Mouse (Mus musculus) heart, embryonic 12.5 days (tissue): ENCODE measurements around the gene Klk1b1. TPM values are rescaled to one million over a fixed set of nuclear protein-coding genes. Genes with fewer than 3 reads are reported as not detected.
"Not testable (repeated sequence)": the region's sequence is repeated elsewhere in the genome, so short reads cannot be mapped to it uniquely, and the experiment has no call there.

ENCODE experiments used
- ATAC-seq: fragments of 200-750 bp; cut with Nextera tagmentation; 2 replicates; pipeline ENCODE4 v1.8.0; 2017; ENCODE audit warnings: moderate TSS enrichment, moderate library complexity; ENCODE audit not compliant: insufficient number of reproducible peaks, low FRiP score
- H3K27ac ChIP-seq: fragments of 300-500 bp; sonication (generic); 2 replicates; pipeline ENCODE4 v1.5.1; 2016; ENCODE audit warnings: mild to moderate bottlenecking, moderate library complexity; ENCODE audit not compliant: poor library complexity, severe bottlenecking
- H3K27me3 ChIP-seq: fragments of 300-500 bp; sonication (generic); replicated peaks from 2 replicates; pipeline ENCODE4 v1.6.1; 2016; ENCODE audit warnings: mild to moderate bottlenecking, moderate library complexity
- H3K36me3 ChIP-seq: fragments of 300-500 bp; sonication (generic); 2 replicates; pipeline ENCODE4 v1.6.1; 2016; ENCODE audit warnings: mild to moderate bottlenecking, moderate library complexity
- H3K4me1 ChIP-seq: fragments of 300-500 bp; sonication (generic); replicated peaks from 2 replicates; pipeline ENCODE4 v1.6.1; 2016; ENCODE audit warnings: mild to moderate bottlenecking
- H3K4me2 ChIP-seq: fragments of 300-500 bp; sonication (generic); 2 replicates; pipeline ENCODE4 v1.6.1; 2016; ENCODE audit warnings: mild to moderate bottlenecking, moderate library complexity
- H3K4me3 ChIP-seq: fragments of 300-500 bp; sonication (generic); 2 replicates; pipeline ENCODE4 v1.5.1; 2016; ENCODE audit warnings: mild to moderate bottlenecking
- H3K9ac ChIP-seq: fragments of 300-500 bp; sonication (generic); 2 replicates; pipeline ENCODE4 v1.6.1; 2016; ENCODE audit warnings: mild to moderate bottlenecking, moderate library complexity
- H3K9me3 ChIP-seq: fragments of 300-500 bp; sonication (generic); replicated peaks from 2 replicates; pipeline ENCODE4 v1.6.1; 2016; ENCODE audit warnings: mild to moderate bottlenecking, moderate library complexity
- WGBS: fragments of 180-500 bp; shearing (Covaris S2); methylation state at CpG from one replicate; pipeline ENCODE4 v1.1.7; 2016; 5-methylcytosine and 5-hydroxymethylcytosine counted together
- polyA plus RNA-seq: library from polyadenylated mRNA; unstranded; fragments of >200 nt; fragmentation: Nextera tagmentation; extraction: Ambion mirVana; gene quantifications from 2 replicates; pipeline ENCODE4 v1.2.1, GENCODE M21; 2016

Gene Klk1b1
- polyA plus RNA-seq, 1 experiment from 2014 or later = not detected

- no peak overlapping the region for H3K27ac ChIP-seq
- H3K4me1 ChIP-seq = no peaks in the 10 kb centered on the region
- H3K9ac ChIP-seq = no peak overlapping the region
- no peaks in the 10 kb centered on the region for H3K36me3 ChIP-seq
- no peak overlapping the region for H3K4me3 ChIP-seq
- H3K4me2 ChIP-seq = no peak overlapping the region
- no peaks in the 10 kb centered on the region; the same call in 1 of the 2 replicates for H3K9me3 ChIP-seq
- 60% methylated on average over 3 of the region's 3 CpGs for WGBS
- no peaks in the 10 kb centered on the region for H3K27me3 ChIP-seq
- ATAC-seq = no peak
These were observed 31.8 kb upstream of the Klk1b1 start for GRCm38 (mm10) chr7:43934747-43935146.

GRCm38 (mm10) chr7:43936551-43936950, 30.0 kb upstream of the Klk1b1 start:
- Histone ChIP-seq H3K4me3 (no peak overlapping the region), H3K9ac (no peak overlapping the region), H3K4me1 (no peaks in the 10 kb centered on the region), H3K36me3 (no peaks in the 10 kb centered on the region), H3K4me2 (no peak overlapping the region), H3K27me3 (no peaks in the 10 kb centered on the region), H3K9me3 (no peaks in the 10 kb centered on the region; the same call in 1 of the 2 replicates), H3K27ac (no peak overlapping the region)
- no peak for ATAC-seq
- WGBS = 78% methylated on average over 14 of the region's 14 CpGs

GRCm38 (mm10) chr7:43942293-43942692, 24.3 kb upstream of the Klk1b1 start:
- not testable (repeated sequence) for H3K9ac ChIP-seq, H3K4me1 ChIP-seq, H3K9me3 ChIP-seq, H3K4me3 ChIP-seq, H3K4me2 ChIP-seq, H3K36me3 ChIP-seq, H3K27me3 ChIP-seq, ATAC-seq, H3K27ac ChIP-seq
- 55% methylated on average over 3 of the region's 3 CpGs for WGBS

- Histone ChIP-seq H3K27ac (no peak overlapping the region), H3K9ac (no peak overlapping the region), H3K4me2 (no peak overlapping the region), H3K4me3 (no peak overlapping the region), H3K4me1 (no peaks in the 10 kb centered on the region), H3K9me3 (no peaks in the 10 kb centered on the region), H3K27me3 (no peaks in the 10 kb centered on the region), H3K36me3 (no peaks in the 10 kb centered on the region)
- WGBS = 73% methylated on average over 3 of the region's 3 CpGs
- ATAC-seq = no peak
These were observed 21.8 kb upstream of the Klk1b1 start for GRCm38 (mm10) chr7:43944727-43945264.

- ATAC-seq = no peak
- no peaks in the 10 kb centered on the region for H3K36me3 ChIP-seq
- H3K9ac ChIP-seq = no peak within 1 kb of the TSS
- H3K27me3 ChIP-seq = no peaks in the 10 kb centered on the region
- WGBS = 64% methylated on average over 2 of the region's 2 CpGs
- no peak within 1 kb of the TSS for H3K4me3 ChIP-seq
- H3K27ac ChIP-seq = no peak within 1 kb of the TSS
- H3K9me3 ChIP-seq = no peaks in the 10 kb centered on the region
- H3K4me2 ChIP-seq = no peak within 1 kb of the TSS
- H3K4me1 ChIP-seq = no peaks in the 10 kb centered on the region
These were observed 16.2 kb upstream of the Klk1b1 start, which contains the start of gene Klk1b8 for GRCm38 (mm10) chr7:43950364-43950763. Gene Klk1b8, plus strand, starts transcription at chr7:43950664.

- Histone ChIP-seq H3K4me2 (no peak overlapping the region), H3K27ac (no peak overlapping the region), H3K36me3 (no peaks in the 10 kb centered on the region), H3K27me3 (no peaks in the 10 kb centered on the region), H3K9me3 (no peaks in the 10 kb centered on the region), H3K4me1 (no peaks in the 10 kb centered on the region), H3K9ac (no peak overlapping the region), H3K4me3 (no peak overlapping the region)
- WGBS = 54% methylated on average over 4 of the region's 4 CpGs
- ATAC-seq = no peak
These were observed 13.8 kb upstream of the Klk1b1 start for GRCm38 (mm10) chr7:43952703-43953102.

- no peaks in the 10 kb centered on the region for H3K4me1 ChIP-seq
- ATAC-seq = no peak
- no peak overlapping the region for H3K27ac ChIP-seq
- WGBS = 72% methylated on average over 3 of the region's 3 CpGs
- no peak overlapping the region for H3K4me3 ChIP-seq
- H3K9me3 ChIP-seq = no peaks in the 10 kb centered on the region
- no peak overlapping the region for H3K9ac ChIP-seq
- no peak overlapping the region for H3K4me2 ChIP-seq
- H3K27me3 ChIP-seq = no peaks in the 10 kb centered on the region
- H3K36me3 ChIP-seq = no peaks in the 10 kb centered on the region
These were observed 507 bp downstream of the Klk1b1 start for GRCm38 (mm10) chr7:43967058-43967457.

GRCm38 (mm10) chr7:43967612-43968011, 1.1 kb downstream of the Klk1b1 start:
- WGBS = 77% methylated on average over 2 of the region's 2 CpGs
- ATAC-seq = no peak
- H3K4me3 ChIP-seq = no peak overlapping the region

GRCm38 (mm10) chr7:43975761-43976160, 9.2 kb downstream of the Klk1b1 start, which contains the start of gene Klk1b9:
Gene Klk1b9, plus strand, starts transcription at chr7:43976061.
- ATAC-seq, H3K9ac ChIP-seq, H3K4me3 ChIP-seq, H3K27me3 ChIP-seq, H3K36me3 ChIP-seq, H3K27ac ChIP-seq, H3K4me2 ChIP-seq, H3K9me3 ChIP-seq, H3K4me1 ChIP-seq: not testable (repeated sequence)
- WGBS = 95% methylated on average over 1 of the region's 1 CpGs

More at GRCm38 (mm10) chr7:43967612-43968011, 1.1 kb downstream of the Klk1b1 start:
- H3K36me3 ChIP-seq = no peaks in the 10 kb centered on the region
- no peak overlapping the region for H3K9ac ChIP-seq
- no peaks in the 10 kb centered on the region for H3K9me3 ChIP-seq
- H3K4me2 ChIP-seq = no peak overlapping the region
- no peaks in the 10 kb centered on the region for H3K27me3 ChIP-seq
- H3K4me1 ChIP-seq = no peaks in the 10 kb centered on the region
- H3K27ac ChIP-seq = no peak overlapping the region

GRCm38 (mm10) chr7:43985657-43986056, 19.1 kb downstream of the Klk1b1 start:
- H3K4me1 ChIP-seq = no peaks in the 10 kb centered on the region
- H3K9me3 ChIP-seq = no peaks in the 10 kb centered on the region
- H3K27ac ChIP-seq = no peak overlapping the region
- no peak for ATAC-seq
- H3K4me3 ChIP-seq = no peak overlapping the region
- H3K4me2 ChIP-seq = no peak overlapping the region
- H3K27me3 ChIP-seq = no peaks in the 10 kb centered on the region; the same call in 1 of the 2 replicates
- no peaks in the 10 kb centered on the region for H3K36me3 ChIP-seq
- H3K9ac ChIP-seq = no peak overlapping the region

GRCm38 (mm10) chr7:43994821-43995220, 28.3 kb downstream of the Klk1b1 start:
- ATAC-seq, H3K36me3 ChIP-seq, H3K4me1 ChIP-seq, H3K27me3 ChIP-seq, H3K27ac ChIP-seq, H3K9me3 ChIP-seq, H3K4me3 ChIP-seq, H3K9ac ChIP-seq, H3K4me2 ChIP-seq: not testable (repeated sequence)
- 79% methylated on average over 1 of the region's 1 CpGs for WGBS

- H3K4me3 ChIP-seq, H3K27me3 ChIP-seq, H3K36me3 ChIP-seq, H3K9ac ChIP-seq, H3K4me1 ChIP-seq, H3K9me3 ChIP-seq, ATAC-seq, H3K27ac ChIP-seq, H3K4me2 ChIP-seq: not testable (repeated sequence)
- WGBS = 66% methylated on average over 4 of the region's 4 CpGs
These were observed 29.0 kb downstream of the Klk1b1 start, which contains the start of gene Klk1b11 for GRCm38 (mm10) chr7:43995577-43995976. Gene Klk1b11, plus strand, starts transcription at chr7:43995877.
